Mouse (Mus musculus) thymus, postnatal 4 days (tissue): ENCODE results near the gene Acod1.

ENCODE experiments used
- DNase-seq: peaks from one replicate; pipeline ENCODE4 v3.0.0; 2021

Acod1 gene

DNA sequence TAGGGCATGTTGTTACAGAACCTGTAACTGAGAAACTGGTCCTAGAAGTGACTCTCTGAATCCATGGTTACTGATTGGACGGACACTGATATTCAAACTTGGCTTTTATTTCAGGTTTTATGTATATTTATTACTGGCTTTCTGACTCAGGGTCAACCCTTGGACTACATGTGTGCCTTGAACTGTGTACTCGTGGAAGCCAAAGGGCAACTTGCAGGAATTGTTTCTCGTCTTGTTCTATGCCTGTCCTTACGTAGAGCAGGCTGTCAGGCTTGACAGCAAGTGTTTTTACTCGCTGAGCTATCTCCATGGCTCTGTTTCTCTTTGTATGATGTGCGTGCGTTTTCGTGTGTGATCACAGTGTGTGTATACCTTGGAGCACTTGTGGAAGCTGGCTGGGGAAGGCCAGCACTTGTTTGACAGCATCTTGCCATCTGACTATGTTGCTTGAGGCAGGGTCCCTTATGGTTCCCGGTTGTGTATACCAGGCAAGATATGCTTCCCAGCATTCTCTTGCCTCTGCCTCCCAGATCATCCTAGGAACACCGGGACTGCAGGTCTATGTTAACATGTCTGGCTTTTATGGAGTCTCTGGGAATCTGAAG lies 56.1 kb downstream of the Acod1 start:
- no peak for DNase-seq
